In the genomic region with DNA sequence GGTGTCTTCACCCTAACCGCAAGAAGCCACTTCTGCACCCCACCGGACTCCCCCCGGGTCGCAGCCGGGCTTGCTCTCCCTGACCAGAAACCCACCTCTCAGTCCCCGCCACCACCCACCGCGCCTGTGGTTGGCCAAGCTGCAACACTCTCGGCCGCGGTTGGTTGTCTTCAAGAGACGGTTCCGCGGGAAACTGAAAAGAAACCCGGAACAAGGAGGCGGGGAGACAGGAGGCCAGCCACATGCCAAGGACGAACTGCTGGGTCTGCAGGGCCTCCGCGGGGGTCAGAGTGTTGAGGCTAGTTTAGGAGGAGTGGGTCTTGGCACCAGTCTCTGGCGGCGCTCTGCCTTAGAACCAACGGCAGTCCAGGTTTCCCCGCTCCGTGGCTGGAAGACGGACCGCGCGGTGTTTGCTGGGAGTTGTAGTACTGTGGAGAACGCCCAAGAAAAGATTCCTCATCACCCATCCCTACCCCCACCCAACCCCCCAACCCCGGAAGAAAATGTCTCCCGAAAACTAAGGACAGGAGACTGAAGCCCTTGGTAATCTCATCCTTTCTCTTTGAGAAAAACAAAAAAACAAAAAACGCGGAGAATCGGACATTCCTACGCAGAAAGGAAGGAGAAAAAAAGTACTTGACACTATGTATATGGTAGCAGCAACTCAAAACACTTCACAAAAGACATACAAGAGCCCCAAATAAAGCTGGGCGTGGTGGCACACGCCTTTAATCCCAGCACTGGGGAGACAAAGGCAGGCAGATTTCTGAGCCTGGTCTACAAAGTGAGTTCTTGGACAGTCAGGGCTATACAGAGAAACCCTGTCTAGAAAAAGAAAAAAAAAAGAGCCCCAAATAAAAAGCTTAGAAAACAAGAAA, we compare ENCODE assay signal across 8 mouse cellular contexts. TPM values are rescaled to one million over a fixed set of nuclear protein-coding genes. Genes with fewer than 3 reads are reported as not detected.
DNase-seq lines count a peak whose midpoint lies in the region; ATAC-seq and TF ChIP-seq lines count a peak whose summit lies in the region.

A gene (minus strand): TSS at position 346 of the 878 bp plus-strand sequence.

- H3K9ac ChIP-seq in hindbrain, postnatal 0 days (replicated peaks; ENCODE audit: low read length), result peak within 1 kb of the TSS; percentile 59

- TF ChIP-seq POLR2A in cortical plate, adult 2 months (IDR thresholded peaks at IDR 0.05; ENCODE audit: extremely low read depth, insufficient read depth, low read length), result no peak

- H3K9me3 ChIP-seq in hindbrain, postnatal 0 days (ENCODE audit: low read length), result no peaks in the 10 kb centered on the region

- ATAC-seq in hindbrain, postnatal 0 days, result peak; percentile 92
- ATAC-seq in megakaryocyte, adult 5-6 weeks (ENCODE audit: poor library complexity, severe bottlenecking), result peak; percentile 96

- peak within 1 kb of the TSS; percentile 54 for H3K4me3 ChIP-seq in cortical plate, adult 2 months (ENCODE audit: insufficient read depth, low read length)
- peak within 1 kb of the TSS; percentile 72 for H3K4me3 ChIP-seq in hindbrain, postnatal 0 days (ENCODE audit: low read length)
- H3K4me3 ChIP-seq in left cerebral cortex, adult 2 months, result peak within 1 kb of the TSS; percentile 91

- under 1% methylated on average over 37 of the region's 37 CpGs for WGBS in hindbrain, postnatal 0 days

- TF ChIP-seq CTCF in cortical plate, adult 2 months (IDR thresholded peaks at IDR 0.05; ENCODE audit: extremely low read depth, insufficient read depth, low read length), result no peak
- TF ChIP-seq CTCF in hindbrain, postnatal 0 days (IDR thresholded peaks at IDR 0.05; ENCODE audit: low read depth), result no peak
- no peak; the same call in 1 of the 2 replicates for TF ChIP-seq CTCF in left cerebral cortex, adult 2 months (IDR thresholded peaks at IDR 0.05)

- H3K27me3 ChIP-seq in hindbrain, postnatal 0 days (ENCODE audit: insufficient read depth, low read length), result no peaks in the 10 kb centered on the region

- peaks cover 3% of the 10 kb centered on the region; the same call in 1 of the 2 replicates for H3K4me1 ChIP-seq in cortical plate, adult 2 months (ENCODE audit: control insufficient read depth, insufficient read depth, low read length)
- no peaks in the 10 kb centered on the region for H3K4me1 ChIP-seq in hindbrain, postnatal 0 days (ENCODE audit: insufficient read depth, low read length)

- no peak within 1 kb of the TSS for H3K27ac ChIP-seq in cortical plate, adult 2 months (ENCODE audit: insufficient read depth, low read length)
- no peak within 1 kb of the TSS for H3K27ac ChIP-seq in hindbrain, postnatal 0 days
- peak within 1 kb of the TSS; percentile 69 for H3K27ac ChIP-seq in left cerebral cortex, adult 2 months

- H3K36me3 ChIP-seq in hindbrain, postnatal 0 days (ENCODE audit: insufficient read depth, low read length), result no peaks in the 10 kb centered on the region

- DNase-seq in adrenal gland, adult (ENCODE audit: inconsistent age in 2 of 2, low spot score in 1 of 2), result peak; percentile 87 to 95
- peak; percentile 60 to 62 for DNase-seq in gastrocnemius, adult 8-10 months (ENCODE audit: low spot score in 2 of 2)
- DNase-seq in hindbrain, postnatal 0 days (ENCODE audit: low spot score), result peak; percentile 87
- DNase-seq in left cerebral cortex, adult 2 months (ENCODE audit: extremely low spot score in 1 of 2, low spot score in 2 of 2), result peak; percentile 77 to 79
- DNase-seq in right cerebral cortex, adult 2 months (ENCODE audit: low spot score in 2 of 2), result peak; percentile 84 to 89
- DNase-seq in urinary bladder, postnatal 25 days (ENCODE audit: low spot score), result peak; percentile 78

- intact Hi-C loops in left cerebral cortex, adult 2 months (cut with DNase I), result loop anchor here (1.0 kb wide), 1 partner anchor 15 kb away; a partner anchor contains a TSS

- H3K4me2 ChIP-seq in hindbrain, postnatal 0 days (ENCODE audit: low read depth, low read length), result peak within 1 kb of the TSS; percentile 92

RNA-seq across cellular contexts. Expression of the gene that starts here (rescaled TPM):
- polyA plus RNA-seq in cortical plate, adult 2 months (2012; rRNA removed), result 25.0 and 28.4 TPM in 2 replicates
- 1 to 10 TPM; 1.1 to 2.2 (median 1.5) TPM for total RNA-seq in gastrocnemius, adult 8-10 months (2022)
- total RNA-seq in hindbrain, postnatal 0 days (2014; rRNA removed), result 10.5 and 13.1 TPM in 2 replicates
- 14.2 and 14.5 TPM in 2 replicates for polyA plus RNA-seq in hindbrain, postnatal 0 days (2015; fragmentation: Nextera tagmentation; extraction: Ambion mirVana)
- total RNA-seq in left cerebral cortex, adult 2 months (2021), result 10 to 100 TPM; 15.1 to 17.4 TPM
- 11.3 and 12.5 TPM in 2 replicates for total RNA-seq in megakaryocyte, adult 5-6 weeks (2015)
- 13.0 and 14.3 TPM in 2 replicates for total RNA-seq in megakaryocyte, adult 5-6 weeks (2017)
